Mouse (Mus musculus): Measurements from ENCODE around the gene Hist1h2ba.

Hist1h2ba gene

GRCm38 (mm10) chr13:23933421-23934210, at the start of gene Hist1h2ba:
Gene Hist1h2ba (minus strand): TSS chr13:23934156.
- no peak for DNase-seq

DNA sequence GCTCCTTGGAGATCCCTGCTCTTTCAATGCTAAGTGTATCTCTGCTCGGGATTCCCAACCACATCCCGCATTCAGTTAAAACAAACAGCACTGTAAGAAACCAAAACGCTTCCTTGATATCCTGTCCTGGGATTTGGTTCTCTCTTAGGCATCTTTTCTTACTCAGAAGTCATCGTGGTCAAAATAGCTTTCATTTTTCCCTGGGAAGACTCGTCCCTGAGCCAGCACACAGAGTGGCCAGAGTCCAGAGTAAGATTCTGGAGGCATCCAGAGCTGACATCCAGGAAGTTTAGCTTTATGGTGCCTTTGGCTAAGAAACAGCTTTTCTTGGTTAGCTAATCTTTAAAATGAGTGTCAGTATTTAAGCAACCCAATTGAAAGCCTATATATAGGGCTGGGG, 38.3 kb upstream of the Hist1h2ba start:
- DNase-seq, result no peak

DNA sequence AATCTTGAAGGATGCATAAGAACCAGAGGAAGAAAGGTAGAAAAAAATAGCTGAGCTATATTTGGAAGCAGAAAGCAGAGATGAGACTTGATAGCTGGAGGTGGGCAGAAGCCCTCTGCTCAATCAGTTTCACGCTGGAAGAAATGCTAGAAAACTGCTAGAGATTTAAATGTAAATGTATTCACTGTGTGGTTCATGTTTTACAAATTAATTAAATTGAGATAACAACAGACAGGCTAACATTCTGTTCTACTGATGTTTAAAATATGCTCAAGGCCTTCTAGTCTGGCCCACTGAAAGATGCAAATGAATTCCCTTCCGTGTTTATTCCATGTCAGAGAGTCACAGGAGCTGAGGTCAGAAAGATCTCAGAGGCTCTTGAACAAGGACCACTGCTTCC, 37.9 kb upstream of the Hist1h2ba start:
- DNase-seq, result no peak

DNA sequence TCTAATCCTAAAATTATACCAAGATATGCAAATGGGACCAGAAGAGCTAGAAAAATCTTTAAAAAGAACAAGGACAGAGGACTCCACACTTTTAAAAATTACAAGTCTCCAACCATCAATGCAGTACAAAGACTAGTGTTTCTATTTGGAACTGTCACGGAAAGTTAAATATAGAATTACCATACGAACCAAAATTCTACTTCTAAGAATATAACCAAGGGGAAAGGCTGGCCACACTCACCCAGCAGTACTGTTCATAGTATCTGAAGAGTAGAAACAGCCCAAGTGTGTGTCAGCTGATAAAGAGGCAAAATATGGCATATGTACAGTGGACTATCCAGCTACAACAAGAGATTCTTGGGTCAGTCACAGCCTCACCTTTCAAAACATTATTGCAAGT, 31.0 kb upstream of the Hist1h2ba start:
- DNase-seq, result no peak

GRCm38 (mm10) chr13:23959776-23960175, 25.8 kb upstream of the Hist1h2ba start:
- DNase-seq, result no peak

GRCm38 (mm10) chr13:23950928-23951327, 17.0 kb upstream of the Hist1h2ba start:
- no peak for DNase-seq

DNA sequence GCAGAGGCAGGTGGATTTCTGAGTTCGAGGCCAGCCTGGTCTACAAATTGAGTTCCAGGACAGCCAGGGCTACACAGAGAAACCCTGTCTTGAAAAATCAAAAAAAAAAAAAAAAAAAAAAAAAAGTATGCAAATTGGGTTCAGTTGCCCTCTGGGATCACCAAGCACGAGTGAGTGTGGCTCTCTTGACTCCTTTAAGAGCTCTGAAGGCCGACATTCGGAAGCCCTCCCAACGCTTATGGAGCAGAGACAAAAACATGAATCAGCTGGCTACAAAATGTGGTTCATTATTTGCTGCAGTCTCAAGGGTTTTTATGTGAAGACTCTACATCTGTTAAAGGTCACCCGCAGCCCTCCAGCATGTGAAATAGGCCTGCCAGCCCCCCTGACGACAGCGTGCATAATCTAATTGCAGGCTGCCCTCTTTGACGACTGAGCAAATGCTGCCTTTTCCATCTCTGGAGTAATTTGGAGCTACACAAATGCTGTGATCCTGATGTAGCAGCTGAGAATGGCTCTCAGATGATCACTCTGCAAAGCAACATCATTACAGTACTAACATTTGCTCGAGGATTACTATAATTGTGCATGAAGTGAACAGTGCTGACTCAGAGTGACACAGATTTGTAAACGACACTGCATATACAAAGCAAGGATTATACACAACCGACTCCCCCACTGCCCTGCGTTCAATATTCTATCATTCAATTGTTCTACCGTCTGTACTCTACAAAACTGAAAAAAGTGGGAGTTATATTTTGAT, 15.7 kb upstream of the Hist1h2ba start:
- DNase-seq, result no peak

- DNase-seq, result no peak
Observed at GRCm38 (mm10) chr13:23946254-23946653, 12.3 kb upstream of the Hist1h2ba start.

DNA sequence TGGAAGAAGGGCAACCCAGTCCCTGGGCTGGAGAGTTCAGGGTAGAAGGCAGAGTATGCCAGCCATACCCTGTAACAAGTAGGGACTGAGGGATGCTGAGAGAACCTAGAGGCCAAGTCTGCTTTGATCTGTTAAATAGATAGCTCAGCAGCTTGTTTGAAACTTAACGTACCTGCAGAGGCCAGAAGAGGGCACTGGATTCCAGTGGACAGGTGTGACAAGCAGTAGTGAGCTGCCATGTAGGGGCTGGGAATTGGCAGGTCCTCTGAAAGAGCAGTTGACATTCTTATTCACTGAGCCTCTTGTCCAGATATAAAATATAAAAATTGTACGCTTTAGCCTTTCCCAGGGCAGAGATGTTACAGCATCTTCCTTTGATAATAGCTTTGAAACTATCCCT, 8.9 kb upstream of the Hist1h2ba start:
- DNase-seq, result no peak

GRCm38 (mm10) chr13:23940291-23940690, 6.3 kb upstream of the Hist1h2ba start:
- no peak for DNase-seq

GRCm38 (mm10) chr13:23938699-23939098, 4.7 kb upstream of the Hist1h2ba start:
- DNase-seq, result peak; percentile 11

GRCm38 (mm10) chr13:23934211-23934520, 210 bp upstream of the Hist1h2ba start, which contains the start of gene Hist1h2aa:
Gene Hist1h2aa (plus strand): TSS chr13:23934462.
- no peak for DNase-seq

GRCm38 (mm10) chr13:23930904-23931303, 3.1 kb downstream of the Hist1h2ba start:
- no peak for DNase-seq

GRCm38 (mm10) chr13:23930461-23930860, 3.5 kb downstream of the Hist1h2ba start:
- no peak for DNase-seq

- no peak for DNase-seq
Observed at GRCm38 (mm10) chr13:23928637-23929036, 5.3 kb downstream of the Hist1h2ba start.

DNA sequence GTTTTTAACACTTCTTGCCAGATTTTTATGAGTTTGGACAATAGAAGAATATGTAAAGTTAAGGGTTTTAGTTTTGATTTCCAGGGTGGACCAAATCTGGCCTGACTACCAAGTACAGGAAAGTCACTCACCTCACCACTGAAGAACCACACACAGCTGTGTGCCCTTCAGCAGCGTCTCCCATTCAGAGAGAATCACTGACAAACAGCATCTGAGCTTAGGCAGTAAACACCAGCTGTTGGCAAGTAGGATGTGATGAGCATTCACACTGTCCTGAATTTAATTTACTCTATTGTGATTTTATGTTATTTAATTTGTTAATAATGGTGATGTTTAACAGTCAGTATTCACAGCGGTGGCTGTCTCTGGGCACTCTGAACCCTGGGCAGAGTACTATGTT, 8.2 kb downstream of the Hist1h2ba start:
- DNase-seq, result no peak

DNA sequence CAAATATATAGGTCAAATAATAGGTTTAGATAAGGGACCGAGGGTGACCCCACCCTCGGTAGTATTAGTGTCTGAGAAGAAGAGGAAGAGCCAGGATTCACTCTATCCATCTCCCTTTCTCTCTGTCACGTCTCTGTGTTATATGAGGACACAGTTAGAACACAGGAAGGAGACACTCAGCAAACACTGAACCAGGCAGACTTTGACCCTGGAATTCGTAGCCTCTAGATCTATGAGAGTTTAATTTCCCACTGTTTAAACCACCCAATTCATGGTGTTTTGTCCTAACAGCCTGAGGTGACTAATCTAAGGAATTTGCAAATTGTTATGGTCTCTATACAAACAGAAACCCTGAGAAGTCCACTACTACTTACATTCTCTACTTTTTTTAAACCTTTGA, 16.3 kb downstream of the Hist1h2ba start:
- no peak for DNase-seq

- DNase-seq, result no peak
Observed at GRCm38 (mm10) chr13:23916132-23916531, 17.8 kb downstream of the Hist1h2ba start.

DNA sequence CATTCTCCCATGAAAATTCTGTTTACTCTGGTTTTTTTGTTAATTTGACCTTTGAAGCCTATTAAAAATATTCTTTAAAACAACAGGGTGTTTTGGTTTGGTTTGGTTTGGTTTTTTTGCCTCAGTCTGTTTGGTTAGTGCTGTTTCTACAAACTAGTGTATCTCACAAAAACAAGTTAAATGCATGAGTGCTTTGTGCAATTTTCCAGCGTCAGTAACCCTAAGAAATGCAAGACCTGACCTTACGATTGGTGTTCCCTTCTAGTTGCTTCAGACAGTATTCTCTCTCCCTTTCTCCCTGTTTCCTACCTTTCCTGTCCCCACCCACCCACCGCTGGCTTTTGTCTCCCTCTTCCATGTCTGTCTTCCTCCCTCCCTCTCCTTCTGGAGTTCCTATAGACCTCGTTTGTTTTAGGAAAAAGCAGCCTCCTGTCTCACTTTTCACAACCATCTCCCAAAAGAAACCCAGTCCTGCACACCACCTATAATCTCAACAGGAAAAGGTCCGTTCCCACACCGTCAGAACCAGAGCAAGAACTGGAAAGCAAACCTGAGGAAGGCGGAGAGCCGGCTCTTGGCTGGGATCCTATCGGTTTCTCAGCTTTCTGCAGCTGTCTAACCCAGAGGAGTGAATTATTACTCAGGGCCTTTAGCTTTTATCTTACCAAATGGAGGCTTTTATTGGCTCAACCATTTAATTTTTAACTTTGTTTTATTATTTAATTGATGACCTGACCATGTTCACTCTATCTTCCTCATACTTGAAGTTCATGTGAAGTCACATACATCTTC, 19.4 kb downstream of the Hist1h2ba start, which contains the start of gene Slc17a4:
Slc17a4 (minus strand) TSS at position 634 of the 792 bp plus-strand sequence.
- no peak for DNase-seq

DNA sequence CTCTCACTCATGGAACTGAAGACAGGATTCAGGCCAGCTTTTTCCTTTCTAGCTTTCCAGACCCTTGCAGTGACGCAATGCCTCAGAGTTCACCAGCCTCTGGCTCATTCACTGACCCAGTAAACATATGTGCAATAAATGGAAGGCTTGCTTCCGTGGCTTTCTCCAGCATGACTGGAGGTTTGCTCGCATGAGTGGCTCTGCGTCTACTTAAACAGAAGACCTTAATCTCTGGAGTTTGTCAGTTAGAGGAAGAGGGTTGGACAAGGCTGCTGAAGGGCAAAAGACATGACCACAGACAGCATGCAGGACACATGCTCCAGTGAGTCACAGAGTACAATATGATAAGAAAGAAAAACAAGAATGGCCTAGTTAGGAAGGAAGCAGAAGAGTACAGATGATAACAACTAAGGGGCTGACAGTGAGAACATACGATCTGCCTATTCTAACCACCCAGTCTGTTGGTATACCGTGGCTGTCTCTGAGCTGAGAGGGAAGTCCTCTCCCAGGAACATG, 20.1 kb downstream of the Hist1h2ba start:
- no peak for DNase-seq

GRCm38 (mm10) chr13:23911335-23911734, 22.6 kb downstream of the Hist1h2ba start:
- DNase-seq, result no peak

DNA sequence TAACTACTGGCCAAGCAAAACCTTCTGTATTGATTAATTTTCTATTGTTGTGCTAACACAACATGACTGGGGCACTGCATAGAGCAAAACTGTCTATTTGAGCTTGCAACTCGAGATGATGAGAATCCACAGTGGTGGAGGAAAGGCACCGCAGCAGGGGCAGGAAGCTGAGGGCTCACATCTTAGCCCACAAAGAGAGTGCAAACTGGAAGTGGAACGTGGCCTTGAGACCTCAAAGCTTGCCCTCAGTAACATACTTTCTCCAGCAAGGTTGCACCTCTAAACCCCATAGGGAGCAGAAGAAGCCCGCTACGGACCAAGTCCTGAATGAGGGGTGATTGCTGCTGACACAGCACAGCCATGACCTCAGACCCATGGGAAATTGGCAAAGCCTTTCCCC, 23.8 kb downstream of the Hist1h2ba start:
- no peak for DNase-seq

GRCm38 (mm10) chr13:23906906-23907305, 27.1 kb downstream of the Hist1h2ba start:
- no peak for DNase-seq
